ENCODE assay signal across 25 mouse cellular contexts in genomic region chr12:118187663-118188062, GRCm38 (mm10). TPM values are rescaled to one million over a fixed set of nuclear protein-coding genes. Genes with fewer than 3 reads are reported as not detected.
DNase-seq lines count a peak whose midpoint lies in the region; ATAC-seq lines count a peak whose summit lies in the region.
"Had no signal": no experiment of that assay in that cellular context is flagged by ENCODE, and none has a peak within 500 bp of the region (broad histone marks: within the 10 kb centered on the region; RNA-seq: fewer than 3 reads in every experiment).

No protein-coding gene starts in this region.

- no peak overlapping the region for H3K4me2 ChIP-seq in intestine, embryonic 16.5 days (ENCODE audit: low read depth, low read length)
- H3K4me2 ChIP-seq: embryonic facial prominence, embryonic 12.5 days; embryonic facial prominence, embryonic 15.5 days; heart, embryonic 11.5 days; hindbrain, embryonic 12.5 days; hindbrain, embryonic 15.5 days had no signal

- DNase-seq in embryo, embryonic 10.5 days (ENCODE audit: low spot score) = peak; percentile 35
- no peak for DNase-seq in embryo, embryonic 9.5 days (ENCODE audit: extremely low spot score)
- peak; percentile 42 for DNase-seq in retina, embryonic 14.5 days (ENCODE audit: low spot score)
- peak; percentile 67 for DNase-seq in yolk sac, embryonic 10.5 days (ENCODE audit: low spot score)
- no peak for DNase-seq in heart, adult 18-20 months
- no peak for DNase-seq in gastrocnemius, postnatal 25 days
- no peak for DNase-seq in right cerebral cortex, adult 18-20 months
- DNase-seq: adrenal gland, adult 8-10 months; adrenal gland, postnatal 25 days; cerebellum, adult 8-10 months; forebrain, postnatal 0 days; gastrocnemius, adult 2 months; gastrocnemius, postnatal 14 days; heart, adult 2 months had no signal

- H3K9ac ChIP-seq in intestine, embryonic 16.5 days (ENCODE audit: low read depth, low read length) = no peak overlapping the region
- H3K9ac ChIP-seq: embryonic facial prominence, embryonic 12.5 days; embryonic facial prominence, embryonic 15.5 days; forebrain, postnatal 0 days; hindbrain, embryonic 12.5 days; hindbrain, embryonic 15.5 days had no signal

- WGBS in intestine, embryonic 16.5 days = 35% methylated on average over 2 of the region's 2 CpGs

- peak overlapping the region; percentile 65 for H3K27ac ChIP-seq in intestine, embryonic 16.5 days (ENCODE audit: low read length)
- H3K27ac ChIP-seq: embryonic facial prominence, embryonic 12.5 days; embryonic facial prominence, embryonic 15.5 days; gastrocnemius, adult 2 months; heart, adult 2 months; hindbrain, embryonic 12.5 days; hindbrain, embryonic 15.5 days had no signal

- H3K36me3 ChIP-seq in intestine, embryonic 16.5 days (ENCODE audit: control insufficient read depth, insufficient read depth, low read length) = no peaks in the 10 kb centered on the region
- H3K36me3 ChIP-seq: embryonic facial prominence, embryonic 12.5 days; embryonic facial prominence, embryonic 15.5 days; hindbrain, embryonic 12.5 days; hindbrain, embryonic 15.5 days had no signal

- ATAC-seq in intestine, embryonic 16.5 days = peak; percentile 78
- ATAC-seq: activated CD4-positive, CD25-positive, alpha-beta regulatory T cell, adult 4 months; forebrain, embryonic 14.5 days; forebrain, postnatal 0 days had no signal

- H3K4me1 ChIP-seq in intestine, embryonic 16.5 days (ENCODE audit: control insufficient read depth, insufficient read depth, low read length) = peaks cover 21% of the 10 kb centered on the region
- H3K4me1 ChIP-seq: embryonic facial prominence, embryonic 15.5 days had no signal

- no peaks in the 10 kb centered on the region for H3K9me3 ChIP-seq in intestine, embryonic 16.5 days (ENCODE audit: control insufficient read depth, low read length)
- H3K9me3 ChIP-seq: embryonic facial prominence, embryonic 12.5 days; embryonic facial prominence, embryonic 15.5 days; hindbrain, embryonic 12.5 days; hindbrain, embryonic 15.5 days had no signal

- no peaks in the 10 kb centered on the region for H3K27me3 ChIP-seq in intestine, embryonic 16.5 days (replicated peaks; ENCODE audit: control insufficient read depth, insufficient read depth, low read length)
- H3K27me3 ChIP-seq: embryonic facial prominence, embryonic 15.5 days had no signal

- no peak overlapping the region for H3K4me3 ChIP-seq in intestine, embryonic 16.5 days (ENCODE audit: low read length)
- H3K4me3 ChIP-seq: embryonic facial prominence, embryonic 12.5 days; embryonic facial prominence, embryonic 15.5 days; gastrocnemius, adult 2 months; heart, adult 2 months; hindbrain, embryonic 12.5 days; hindbrain, embryonic 15.5 days had no signal

RNA-seq across cellular contexts. Expression of gene Dnah11, which starts 11.2 kb away (rescaled TPM):
- 0.09 and 0.15 TPM in 2 replicates for polyA plus RNA-seq in intestine, embryonic 16.5 days (2015; fragmentation: Nextera tagmentation; extraction: Ambion mirVana)
- total RNA-seq in heart, adult 18-20 months (2021) = under 1 TPM in 1 of 2 experiments, not detected in 1; 0.18 TPM
- total RNA-seq in gastrocnemius, postnatal 25 days (2021) = under 1 TPM in 1 of 2 experiments, not detected in 1; 0.03 TPM
- total RNA-seq: gastrocnemius, adult 2 months; heart, adult 2 months; heart, postnatal 25 days had no signal
- polyA plus RNA-seq: heart, embryonic 14.5 days; heart, postnatal 0 days had no signal

Comparison
In these comparisons a context has a peak if more than half of its experiments do, and no peak if none do; other contexts are left out.
1. DNase-seq: peak in embryo, embryonic 10.5 days (single experiment), retina, embryonic 14.5 days (single experiment) and yolk sac, embryonic 10.5 days (single experiment); none in embryo, embryonic 9.5 days (single experiment), heart, adult 18-20 months (0 of 2), gastrocnemius, postnatal 25 days (single experiment) and right cerebral cortex, adult 18-20 months (single experiment).